Mouse (Mus musculus): ENCODE results near the gene Insr. TPM values are rescaled to one million over a fixed set of nuclear protein-coding genes. Genes with fewer than 3 reads are reported as not detected.

Gene Insr
- total and polyA plus RNA-seq, 3 experiments = 5.3 to 7.6 TPM; not detected in 1

- peak; percentile 79 for DNase-seq (ENCODE audit: low read depth, low spot score)
- H3K4me3 ChIP-seq (ENCODE audit: control insufficient read depth in 1 of 2, insufficient read depth in 1 of 2, low read depth in 2 of 2, low read length in 2 of 2) = peak overlapping the region in 1 of 2 experiments; percentile 25; a peak in 1 of 4 replicates
- peaks cover 17% of the 10 kb centered on the region in 2 experiments for H3K4me1 ChIP-seq (ENCODE audit: control insufficient read depth in 1 of 2, insufficient read depth in 2 of 2, low read length in 2 of 2)
- peaks cover 0 to 21% of the 10 kb centered on the region in 2 experiments; a peak in 2 of 4 replicates for H3K36me3 ChIP-seq (ENCODE audit: control insufficient read depth in 1 of 2, insufficient read depth in 2 of 2, low read length in 2 of 2)
- no peaks in the 10 kb centered on the region for H3K9me3 ChIP-seq (replicated peaks; ENCODE audit: insufficient read depth, low read length)
- no peaks in the 10 kb centered on the region for H3K27me3 ChIP-seq (ENCODE audit: control insufficient read depth in 1 of 2, insufficient read depth in 2 of 2, low read length in 2 of 2)
- no peak overlapping the region for H3K9ac ChIP-seq (ENCODE audit: control insufficient read depth, low read depth, low read length, poor library complexity, severe bottlenecking)
- H3K79me2 ChIP-seq (ENCODE audit: control insufficient read depth, insufficient read depth, low read length, poor library complexity) = no peaks in the 10 kb centered on the region; the same call in 1 of the 2 replicates
- peak overlapping the region; percentile 26; the same call in 1 of the 2 replicates for H3K27ac ChIP-seq (ENCODE audit: control insufficient read depth, low read depth, low read length)
- TF ChIP-seq MAX (IDR thresholded peaks at IDR 0.05; ENCODE audit: low read length) (peak; percentile 61), SIN3A (IDR thresholded peaks at IDR 0.05; ENCODE audit: low read length) (peak; percentile 30; the same call in 1 of the 2 replicates), ELF1 (IDR thresholded peaks at IDR 0.05; ENCODE audit: low read depth, low read length) (peak; percentile 21; the same call in 1 of the 2 replicates), KAT2A (conservative IDR thresholded peaks at IDR 0.05; ENCODE audit: low read depth, low read length) (no peak), GABPA (IDR thresholded peaks at IDR 0.05; ENCODE audit: low read depth, low read length) (no peak), ETS1 (IDR thresholded peaks at IDR 0.05; ENCODE audit: low read depth, low read length) (peak; percentile 90), MAZ (IDR thresholded peaks at IDR 0.05; ENCODE audit: low read depth, low read length) (no peak), MAFK (IDR thresholded peaks at IDR 0.05; ENCODE audit: borderline replicate concordance, low read depth, low read length) (no peak), TCF12 (IDR thresholded peaks at IDR 0.05; ENCODE audit: low read depth, low read length) (peak; percentile 95), RCOR1 (IDR thresholded peaks at IDR 0.05; ENCODE audit: low read depth, low read length) (peak; percentile 64), USF1 (IDR thresholded peaks at IDR 0.05; ENCODE audit: low read depth, low read length) (no peak), EP300 (IDR thresholded peaks at IDR 0.05; ENCODE audit: low read depth in 1 of 2, low read length in 2 of 2) (peak; percentile 86 to 87), ZKSCAN1 (IDR thresholded peaks at IDR 0.05; ENCODE audit: low read depth, low read length) (no peak), UBTF (IDR thresholded peaks at IDR 0.05; ENCODE audit: borderline replicate concordance, insufficient read depth, low read depth, low read length) (no peak), JUND (IDR thresholded peaks at IDR 0.05; ENCODE audit: low read depth, low read length) (no peak), POLR2A (IDR thresholded peaks at IDR 0.05; ENCODE audit: control insufficient read depth in 1 of 2, insufficient read depth in 1 of 2, low read depth in 1 of 2, low read length in 2 of 2, poor library complexity in 1 of 2) (no peak), SMC3 (IDR thresholded peaks at IDR 0.05; ENCODE audit: low read depth, low read length) (no peak), POLR2AphosphoS5 (IDR thresholded peaks at IDR 0.05; ENCODE audit: borderline replicate concordance, low read depth, low read length) (no peak), ZNF384 (IDR thresholded peaks at IDR 0.05; ENCODE audit: low read depth, low read length) (no peak), ZC3H11A (IDR thresholded peaks at IDR 0.05; ENCODE audit: low read depth, low read length) (0 out of 2 replicates have a peak, but pooled peaks have one; percentile 4), TAL1 (IDR thresholded peaks at IDR 0.05; ENCODE audit: low read length) (peak; percentile 89), MEF2A (IDR thresholded peaks at IDR 0.05; ENCODE audit: extremely low read depth, insufficient replicate concordance, low read depth, low read length, poor library complexity, severe bottlenecking) (peak; percentile 97), MXI1 (IDR thresholded peaks at IDR 0.05; ENCODE audit: low read depth, low read length) (no peak; the same call in 1 of the 2 replicates), CHD1 (IDR thresholded peaks at IDR 0.05; ENCODE audit: low read depth, low read length) (no peak), RAD21 (IDR thresholded peaks at IDR 0.05; ENCODE audit: low read depth, low read length) (no peak), HCFC1 (IDR thresholded peaks at IDR 0.05; ENCODE audit: low read depth, low read length) (0 out of 2 replicates have a peak, but pooled peaks have one; percentile 29), MYB (IDR thresholded peaks at IDR 0.05; ENCODE audit: low read depth, low read length) (0 out of 2 replicates have a peak, but pooled peaks have one; percentile 38), CHD2 (IDR thresholded peaks at IDR 0.05; ENCODE audit: low read length) (no peak), MYC (IDR thresholded peaks at IDR 0.05; ENCODE audit: low read depth, low read length) (peak; percentile 42), NRF1 (IDR thresholded peaks at IDR 0.05; ENCODE audit: insufficient read depth, low read depth, low read length, poor library complexity, severe bottlenecking) (no peak), POLR2AphosphoS2 (IDR thresholded peaks at IDR 0.05; ENCODE audit: low read length) (no peak), BHLHE40 (IDR thresholded peaks at IDR 0.05; ENCODE audit: borderline replicate concordance, low read depth, low read length) (peak; percentile 99), GATA1 (IDR thresholded peaks at IDR 0.05; ENCODE audit: low read depth, low read length) (peak; percentile 95), USF2 (IDR thresholded peaks at IDR 0.05; ENCODE audit: borderline replicate concordance in 1 of 2, insufficient read depth in 1 of 2, low read depth in 1 of 2, low read length in 2 of 2) (no peak)
These were observed 49.0 kb downstream of the Insr start for GRCm38 (mm10) chr8:3230118-3231060.
